Mouse (Mus musculus) mouse trophoblast stem cell (cell line): ENCODE results near the gene Rtn1.

ENCODE experiments used
- in situ Hi-C, 2 experiments: fragments of 300-500 bp; cut with MseI, MboI; formaldehyde crosslinking; loops; 2 replicates in 1 of 2; 3 replicates in 1 of 2; pipeline ENCODE4 v1.15.1; 2025

Gene Rtn1

GRCm38 (mm10) chr12:72374823-72375225 is 34.0 kb downstream of the Rtn1 start:
- in situ Hi-C loops: no loop called here

DNA sequence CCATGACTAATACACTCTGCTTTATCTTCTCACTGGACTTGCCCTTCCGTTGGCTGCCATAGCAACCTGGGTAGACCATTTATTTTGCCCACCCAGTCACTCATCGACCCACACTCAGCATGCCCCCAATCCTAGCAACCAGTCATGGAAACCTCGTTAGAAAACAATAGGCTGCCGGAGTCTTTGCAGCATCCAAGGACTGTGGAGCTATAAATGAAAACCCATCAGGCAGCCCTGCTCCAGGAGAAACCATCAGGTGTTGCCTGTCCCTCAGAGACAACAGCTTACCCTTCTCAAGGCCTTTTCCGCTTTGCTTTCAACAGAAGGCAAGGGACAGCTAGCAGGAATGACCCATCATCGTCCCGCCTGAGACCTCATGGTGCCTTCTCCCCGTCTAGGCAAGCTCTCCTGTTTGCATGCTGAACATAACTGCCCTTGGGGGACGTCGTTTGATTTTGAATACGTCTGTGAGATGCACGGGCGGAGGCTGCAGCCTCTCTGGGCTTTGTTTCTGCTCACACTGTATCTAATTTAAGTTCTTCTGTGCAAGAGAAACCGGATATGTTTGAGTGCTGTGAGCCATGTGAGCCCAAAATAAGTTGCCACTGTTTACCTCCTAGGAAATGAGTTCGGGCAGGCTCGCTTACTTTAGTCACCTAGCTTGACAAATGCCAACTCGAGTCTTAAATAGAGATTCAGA is 34.8 kb downstream of the Rtn1 start:
- in situ Hi-C loops: no loop called here

GRCm38 (mm10) chr12:72370081-72370480 is 38.8 kb downstream of the Rtn1 start:
- in situ Hi-C loops: no loop called here

DNA sequence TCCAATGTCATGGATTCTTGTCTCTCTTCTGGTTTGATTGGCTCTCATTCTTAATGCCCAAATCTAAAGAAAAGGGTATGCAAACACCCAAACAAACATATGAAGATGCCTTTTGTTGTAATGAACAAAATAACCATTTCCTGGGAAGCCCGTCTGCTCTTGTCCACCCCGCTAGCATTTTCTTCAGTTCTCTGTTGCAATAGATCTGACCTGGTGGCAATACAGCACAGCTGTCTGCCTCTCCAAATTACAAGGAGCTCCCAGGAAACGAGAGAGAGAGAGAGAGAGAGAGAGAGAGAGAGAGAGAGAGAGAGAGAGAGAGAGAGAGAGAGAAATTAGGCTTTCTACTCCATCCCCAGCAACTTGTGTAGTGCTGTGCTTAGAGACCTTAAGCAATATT is 42.1 kb downstream of the Rtn1 start:
- in situ Hi-C loops: no loop called here

- in situ Hi-C loops: no loop called here
These were observed 42.8 kb downstream of the Rtn1 start for GRCm38 (mm10) chr12:72366104-72366437.

GRCm38 (mm10) chr12:72365231-72366103 is 43.4 kb downstream of the Rtn1 start:
- in situ Hi-C loops: no loop called here

GRCm38 (mm10) chr12:72364543-72364942 is 44.3 kb downstream of the Rtn1 start:
- in situ Hi-C loops: no loop called here

- in situ Hi-C loops: no loop called here
These were observed 47.0 kb downstream of the Rtn1 start for GRCm38 (mm10) chr12:72361701-72362354.

DNA sequence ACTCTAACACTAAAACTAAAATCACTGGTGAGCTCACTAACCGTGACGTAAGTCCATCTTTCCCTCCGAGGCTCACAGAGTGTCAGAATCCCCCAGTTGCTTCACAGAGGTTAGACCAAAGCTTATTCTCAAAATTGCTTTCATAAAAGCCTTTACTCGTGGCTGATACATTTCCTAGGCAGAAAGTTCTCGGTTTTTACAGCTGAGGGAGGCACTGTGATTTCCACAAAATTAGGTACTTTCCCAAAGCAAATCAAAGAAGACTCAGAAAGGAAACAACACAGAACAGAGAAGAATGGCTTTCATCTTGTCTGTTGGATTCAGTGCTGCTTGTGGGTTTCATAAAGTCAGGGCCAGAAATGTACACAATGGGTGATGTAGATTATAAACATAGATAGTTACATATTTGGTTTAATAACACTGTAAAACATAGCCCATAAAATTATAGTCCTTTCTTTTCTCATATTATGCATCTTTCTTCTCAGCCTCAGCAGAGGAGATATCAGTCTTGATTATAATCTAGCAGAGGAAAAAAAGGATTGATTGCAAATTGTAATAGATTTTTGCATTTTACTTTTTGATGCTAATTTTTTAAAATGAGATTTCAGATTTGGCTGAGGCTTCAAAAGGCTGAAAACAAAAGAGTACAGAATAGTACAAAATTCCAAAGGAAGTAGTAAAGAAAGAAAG is 47.8 kb downstream of the Rtn1 start:
- in situ Hi-C loops: no loop called here

GRCm38 (mm10) chr12:72359903-72360302 is 49.0 kb downstream of the Rtn1 start:
- in situ Hi-C loops: no loop called here

DNA sequence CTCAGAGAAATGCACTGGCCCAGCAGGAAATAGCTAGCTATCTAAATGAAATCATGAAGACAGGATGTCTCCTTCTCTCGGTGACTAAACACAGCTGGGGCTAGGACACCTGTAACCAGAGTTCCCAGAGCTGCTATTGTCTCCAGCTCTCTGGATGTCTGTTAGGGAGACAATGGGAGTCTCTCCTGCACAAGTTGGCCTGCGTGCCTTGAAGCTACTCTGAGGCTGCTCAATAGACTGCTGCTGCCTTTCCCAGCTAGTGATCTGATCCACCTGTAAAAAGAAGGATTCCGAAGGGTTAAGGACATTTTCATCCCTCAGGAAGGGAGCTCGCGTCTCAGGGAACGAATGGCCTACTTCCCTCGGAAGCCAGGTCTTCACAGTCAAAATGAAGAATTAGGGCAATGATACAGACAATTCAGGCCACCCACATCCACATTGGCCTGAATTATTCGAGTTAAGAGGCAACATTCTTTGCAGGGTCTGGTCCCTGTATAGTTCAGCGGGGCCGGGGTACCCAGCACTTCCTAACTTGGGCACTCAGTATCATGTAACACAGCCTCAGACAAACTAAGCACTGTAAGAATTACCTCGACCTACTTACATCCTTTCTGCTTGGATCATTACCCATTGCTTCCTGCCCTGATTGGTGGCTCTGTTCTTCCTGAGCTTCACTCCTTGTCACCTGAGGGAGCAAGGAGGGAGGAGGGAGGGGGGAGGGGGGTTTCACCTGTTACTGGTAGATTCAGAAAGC is 51.0 kb downstream of the Rtn1 start:
- in situ Hi-C loops: no loop called here

- in situ Hi-C loops: no loop called here
These were observed 54.6 kb downstream of the Rtn1 start for GRCm38 (mm10) chr12:72354241-72354640.

GRCm38 (mm10) chr12:72353506-72353905 is 55.3 kb downstream of the Rtn1 start:
- in situ Hi-C loops: no loop called here

DNA sequence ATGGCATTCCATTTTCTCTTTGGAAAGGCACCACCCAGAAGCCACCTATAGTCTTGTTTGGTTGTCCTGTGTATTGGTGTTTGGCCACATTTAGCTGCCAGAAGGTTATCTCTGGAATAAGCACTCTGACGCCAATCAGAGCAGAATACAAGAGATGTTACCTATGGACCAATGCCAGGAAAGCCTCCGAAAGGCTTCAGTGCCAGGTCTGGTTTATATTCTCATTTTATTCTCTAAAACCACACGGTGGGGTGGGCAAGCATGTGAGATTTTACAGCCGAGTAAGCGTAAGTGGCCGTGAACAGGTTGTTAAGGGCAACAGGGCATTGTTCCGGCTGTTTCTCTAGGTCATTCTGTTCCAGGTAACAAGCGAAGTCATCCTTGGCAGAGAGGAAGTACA is 60.3 kb downstream of the Rtn1 start:
- in situ Hi-C loops: no loop called here

- in situ Hi-C loops: no loop called here
These were observed 61.7 kb downstream of the Rtn1 start for GRCm38 (mm10) chr12:72347184-72347583.

DNA sequence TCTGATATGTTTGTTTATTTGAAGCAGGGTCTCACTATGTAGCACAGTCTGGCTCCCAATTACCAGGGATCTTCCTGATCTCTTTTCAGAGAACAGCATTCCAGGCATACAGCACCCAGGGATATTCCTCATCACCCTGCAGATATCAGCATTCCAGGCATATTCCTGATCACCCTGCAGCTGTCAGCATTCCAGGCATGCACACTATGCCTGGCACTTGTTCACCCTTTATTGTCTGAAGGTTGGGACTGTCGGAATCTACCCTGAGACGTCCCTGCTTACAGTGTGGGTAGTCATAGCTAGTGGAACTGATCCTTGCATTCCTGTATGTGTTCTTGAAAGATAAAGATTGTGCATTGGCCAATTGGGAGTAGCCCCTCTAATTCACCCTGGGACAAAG is 65.2 kb downstream of the Rtn1 start:
- in situ Hi-C loops: no loop called here

DNA sequence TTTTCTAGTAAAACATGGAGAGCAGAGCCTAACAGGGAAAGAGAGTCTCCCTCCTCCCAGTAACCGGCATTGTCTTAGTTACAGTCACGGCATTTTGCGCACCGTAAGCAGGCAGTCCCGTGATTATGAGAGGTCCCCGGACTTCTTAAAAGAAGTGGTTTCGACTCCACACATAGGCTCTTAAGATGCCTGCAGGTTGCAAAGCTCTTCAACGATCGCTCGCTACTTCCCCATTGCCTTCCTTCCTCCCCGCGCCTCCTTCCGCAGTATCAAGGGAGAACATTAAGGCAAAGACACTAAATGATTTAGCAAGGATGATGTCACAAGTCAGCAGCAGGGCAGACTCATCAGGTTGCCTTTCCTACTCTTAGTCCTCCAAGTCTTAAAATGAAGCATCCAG is 72.8 kb downstream of the Rtn1 start:
- in situ Hi-C loops: no loop called here

- in situ Hi-C loops: no loop called here
These were observed 76.3 kb downstream of the Rtn1 start for GRCm38 (mm10) chr12:72332488-72333013.

DNA sequence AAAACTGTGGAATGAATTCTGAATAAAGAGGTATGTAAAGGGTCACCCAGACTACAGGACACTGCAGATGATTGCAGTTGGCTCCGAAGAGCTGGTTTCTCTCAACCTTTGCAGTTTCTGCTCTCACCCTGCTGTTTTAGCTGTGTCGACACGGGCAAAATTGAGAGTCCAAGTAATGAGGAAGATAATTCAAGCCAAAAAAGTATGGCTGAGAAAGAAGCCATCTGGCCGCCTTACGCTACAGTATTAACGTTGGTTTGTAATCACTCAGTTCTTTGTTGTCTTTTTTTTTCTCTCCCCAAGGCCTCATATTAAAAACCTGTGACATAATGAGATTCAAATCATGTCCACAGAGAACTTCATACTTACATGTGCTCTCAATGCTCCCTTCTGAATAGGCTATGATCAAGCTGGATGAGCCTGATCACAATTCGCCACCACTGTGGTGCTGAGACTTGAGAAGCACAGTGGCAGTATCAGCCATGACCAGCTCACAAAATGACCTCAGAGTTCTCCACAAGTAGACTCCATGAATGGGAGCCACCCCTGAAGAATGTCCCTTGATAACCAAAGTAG is 76.9 kb downstream of the Rtn1 start:
- in situ Hi-C loops: no loop called here

DNA sequence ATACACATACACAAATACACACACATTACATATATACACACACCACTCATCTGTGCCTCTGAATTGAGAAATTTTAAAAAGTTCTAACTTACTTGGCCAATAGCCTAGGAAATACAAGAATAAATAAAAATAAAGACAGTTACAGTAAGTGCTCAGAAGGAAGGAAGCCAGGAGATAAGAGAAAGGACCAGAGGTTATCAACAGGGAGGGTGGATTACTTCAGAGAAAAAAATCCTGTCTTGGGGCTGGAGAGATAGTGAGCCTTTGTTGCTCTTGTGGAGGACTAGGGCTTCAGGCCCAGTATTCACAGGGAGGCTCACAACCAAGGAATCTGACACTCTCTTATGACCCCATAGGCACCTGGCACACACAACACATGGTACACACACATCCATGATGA is 82.8 kb downstream of the Rtn1 start:
- in situ Hi-C loops: no loop called here

DNA sequence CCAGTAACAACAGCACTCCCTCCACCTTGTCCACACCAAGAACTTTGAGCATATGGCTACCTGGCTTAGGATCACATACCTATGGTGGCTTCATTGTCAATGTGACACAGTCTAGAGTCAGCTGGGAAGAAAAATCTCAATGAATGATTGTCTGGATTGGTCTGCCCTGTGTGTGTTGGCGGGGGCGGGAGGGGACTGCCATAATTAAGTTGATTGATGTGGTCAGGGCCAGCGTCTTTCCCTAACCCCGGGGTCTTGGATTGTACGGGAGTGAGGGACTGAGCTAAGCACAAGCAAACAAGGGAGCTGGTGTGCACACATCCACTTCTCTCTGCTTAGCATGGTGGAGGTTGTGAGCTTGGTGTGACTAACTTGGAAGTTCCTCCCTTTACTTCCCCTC is 83.8 kb downstream of the Rtn1 start:
- in situ Hi-C loops: no loop called here
